Mouse (Mus musculus) C2C12 (cell line): ENCODE measurements around the gene Olfr65. TPM values are rescaled to one million over a fixed set of nuclear protein-coding genes. Genes with fewer than 3 reads are reported as not detected.

Source experiments
- H3K27me3 ChIP-seq: one replicate; pipeline ENCODE4 v1.6.1; 2011; ENCODE audit not compliant: control insufficient read depth, insufficient read depth, insufficient read length
- H3K36me3 ChIP-seq: one replicate; pipeline ENCODE4 v1.6.1; 2011; ENCODE audit not compliant: control insufficient read depth, insufficient read depth
- H3K4me3 ChIP-seq: one replicate; pipeline ENCODE4 v1.5.1; 2011; ENCODE audit warnings: mild to moderate bottlenecking, control low read depth; ENCODE audit not compliant: poor library complexity, insufficient read depth, severe bottlenecking
- H3K79me2 ChIP-seq: one replicate; pipeline ENCODE4 v1.6.1; 2011; ENCODE audit not compliant: control insufficient read depth, insufficient read depth
- H3K79me3 ChIP-seq: one replicate; pipeline ENCODE4 v1.6.1; 2011; ENCODE audit warnings: low read depth, control low read depth
- H3ac ChIP-seq: one replicate; pipeline ENCODE3; 2011; ENCODE audit warnings: low read depth; ENCODE audit not compliant: control insufficient read depth, insufficient read length
- CEBPB ChIP-seq: IDR thresholded peaks from one replicate; pipeline ENCODE4 v1.6.1; 2011; ENCODE audit warnings: low read depth, mild to moderate bottlenecking, control low read depth, moderate library complexity
- CTCF ChIP-seq: IDR thresholded peaks from one replicate; pipeline ENCODE4 v1.5.1; 2011; ENCODE audit not compliant: control insufficient read depth, insufficient read depth, insufficient read length
- FOSL1 ChIP-seq: IDR thresholded peaks from one replicate; pipeline ENCODE4 v1.8.0; 2011; ENCODE audit warnings: mild to moderate bottlenecking, low read length; ENCODE audit not compliant: poor library complexity, insufficient read depth, severe bottlenecking
- MAX ChIP-seq: IDR thresholded peaks from one replicate; pipeline ENCODE4 v1.6.1; 2011; ENCODE audit warnings: mild to moderate bottlenecking, control low read depth
- MYOD1 ChIP-seq: IDR thresholded peaks from one replicate; pipeline ENCODE4 v1.6.1; 2011; ENCODE audit warnings: low read depth; ENCODE audit not compliant: control insufficient read depth, insufficient read length
- MYOG ChIP-seq: IDR thresholded peaks from one replicate; pipeline ENCODE4 v1.6.1; 2011; ENCODE audit not compliant: control insufficient read depth, insufficient read length; ENCODE audit errors: extremely low read depth
- USF1 ChIP-seq: IDR thresholded peaks from one replicate; pipeline ENCODE4 v1.6.1; 2011; ENCODE audit warnings: low read depth, mild to moderate bottlenecking, control low read depth, moderate library complexity
- polyA plus RNA-seq: library from polyadenylated mRNA; unstranded; fragments of >200 nt; fragmentation: generic; extraction: Trizol; gene quantifications from one replicate; pipeline ENCODE4 v1.2.1, GENCODE M21; 2012; ENCODE audit warnings: missing spikeins

The Olfr65 gene
- polyA plus RNA-seq, 1 experiment, result not detected

- no peak overlapping the region for H3K4me3 ChIP-seq
- no peaks in the 10 kb centered on the region for H3K79me3 ChIP-seq
- H3K27me3 ChIP-seq, result no peaks in the 10 kb centered on the region
- no peaks in the 10 kb centered on the region for H3K79me2 ChIP-seq
- TF ChIP-seq MAX (no peak), MYOD1 (no peak), CTCF (no peak), USF1 (no peak), FOSL1 (no peak), CEBPB (no peak), MYOG (no peak)
- H3K36me3 ChIP-seq, result no peaks in the 10 kb centered on the region
- no peak overlapping the region for H3ac ChIP-seq
Observed at GRCm38 (mm10) chr7:103873064-103873463, 30.2 kb upstream of the Olfr65 start.

GRCm38 (mm10) chr7:103874451-103874850 lies 28.8 kb upstream of the Olfr65 start:
- TF ChIP-seq CEBPB (no peak), FOSL1 (no peak), MAX (no peak), CTCF (no peak), USF1 (no peak), MYOD1 (no peak), MYOG (no peak)
- no peak overlapping the region for H3ac ChIP-seq
- no peaks in the 10 kb centered on the region for H3K27me3 ChIP-seq
- no peaks in the 10 kb centered on the region for H3K79me3 ChIP-seq
- H3K4me3 ChIP-seq, result no peak overlapping the region
- H3K36me3 ChIP-seq, result no peaks in the 10 kb centered on the region
- H3K79me2 ChIP-seq, result no peaks in the 10 kb centered on the region

- Histone ChIP-seq H3K79me3 (no peaks in the 10 kb centered on the region), H3K4me3 (no peak overlapping the region), H3K36me3 (no peaks in the 10 kb centered on the region), H3K27me3 (no peaks in the 10 kb centered on the region), H3K79me2 (no peaks in the 10 kb centered on the region), H3ac (no peak overlapping the region)
- TF ChIP-seq FOSL1 (no peak), CEBPB (no peak)
Observed at GRCm38 (mm10) chr7:103877093-103877492, 26.2 kb upstream of the Olfr65 start.

GRCm38 (mm10) chr7:103886152-103886551 lies 17.1 kb upstream of the Olfr65 start, which contains the start of gene Olfr66:
Gene Olfr66, minus strand, starts transcription at chr7:103886252.
- H3ac ChIP-seq, result no peak within 1 kb of the TSS
- no peak within 1 kb of the TSS for H3K4me3 ChIP-seq
- H3K79me3 ChIP-seq, result no peaks in the 10 kb centered on the region
- H3K79me2 ChIP-seq, result no peaks in the 10 kb centered on the region
- TF ChIP-seq MYOG, result no peak
- no peak for TF ChIP-seq MYOD1
- TF ChIP-seq CEBPB, result no peak
- TF ChIP-seq MAX, result no peak
- no peak for TF ChIP-seq USF1
- TF ChIP-seq FOSL1, result no peak
- no peak for TF ChIP-seq CTCF
- H3K36me3 ChIP-seq, result no peaks in the 10 kb centered on the region
- H3K27me3 ChIP-seq, result no peaks in the 10 kb centered on the region

- H3K4me3 ChIP-seq, result no peak within 1 kb of the TSS
- no peaks in the 10 kb centered on the region for H3K36me3 ChIP-seq
- TF ChIP-seq USF1, result no peak
- no peak for TF ChIP-seq MYOG
- TF ChIP-seq FOSL1, result no peak
- TF ChIP-seq CTCF, result no peak
- no peak for TF ChIP-seq MAX
- TF ChIP-seq MYOD1, result no peak
- no peaks in the 10 kb centered on the region for H3K79me3 ChIP-seq
- H3K27me3 ChIP-seq, result no peaks in the 10 kb centered on the region
- no peaks in the 10 kb centered on the region for H3K79me2 ChIP-seq
- H3ac ChIP-seq, result no peak within 1 kb of the TSS
Observed at GRCm38 (mm10) chr7:103894385-103894784, 8.9 kb upstream of the Olfr65 start, which contains the start of gene Olfr64. Gene Olfr64, minus strand, starts transcription at chr7:103894485.

- no peak overlapping the region for H3K4me3 ChIP-seq
- H3ac ChIP-seq, result no peak overlapping the region
- no peaks in the 10 kb centered on the region for H3K36me3 ChIP-seq
- TF ChIP-seq CTCF, result no peak
- TF ChIP-seq FOSL1, result no peak
- TF ChIP-seq MYOG, result no peak
- peak; percentile 83 for TF ChIP-seq MYOD1
- no peaks in the 10 kb centered on the region for H3K27me3 ChIP-seq
- no peaks in the 10 kb centered on the region for H3K79me2 ChIP-seq
- no peaks in the 10 kb centered on the region for H3K79me3 ChIP-seq
Observed at GRCm38 (mm10) chr7:103910047-103910446, 6.8 kb downstream of the Olfr65 start.
